Mouse (Mus musculus) heart, postnatal 0 days (tissue): ENCODE measurements around the gene Dpagt1. TPM values are rescaled to one million over a fixed set of nuclear protein-coding genes. Genes with fewer than 3 reads are reported as not detected.
"Not testable (repeated sequence)": the region's sequence is repeated elsewhere in the genome, so short reads cannot be mapped to it uniquely, and the experiment has no call there.

ENCODE experiments used
- ATAC-seq: fragments of 200-750 bp; cut with Nextera tagmentation; 2 replicates; pipeline ENCODE4 v1.8.0; 2017; ENCODE audit warnings: low read depth, moderate number of reproducible peaks, moderate library complexity; ENCODE audit not compliant: insufficient read depth
- DNase-seq: peaks from one replicate; pipeline ENCODE4 v3.0.0-alpha.2; 2016; ENCODE audit warnings: low spot score
- H3K27ac ChIP-seq: fragments of 300-500 bp; sonication (generic); 2 replicates; pipeline ENCODE4 v1.5.1; 2014; ENCODE audit warnings: low read depth, mild to moderate bottlenecking
- H3K27me3 ChIP-seq: fragments of 300-500 bp; sonication (generic); 2 replicates; pipeline ENCODE4 v1.6.1; 2014; ENCODE audit warnings: low read length, mixed read lengths; ENCODE audit not compliant: control insufficient read depth, insufficient read depth
- H3K36me3 ChIP-seq: fragments of 300-500 bp; sonication (generic); replicated peaks from 2 replicates; pipeline ENCODE4 v1.6.1; 2014; ENCODE audit warnings: low read length, mixed read lengths; ENCODE audit not compliant: control insufficient read depth, insufficient read depth
- H3K4me1 ChIP-seq: fragments of 300-500 bp; sonication (generic); 2 replicates; pipeline ENCODE4 v1.6.1; 2014; ENCODE audit warnings: antibody characterized with exemption; ENCODE audit not compliant: control insufficient read depth, insufficient read depth
- H3K4me2 ChIP-seq: fragments of 300-500 bp; sonication (generic); 2 replicates; pipeline ENCODE4 v1.6.1; 2014; ENCODE audit warnings: low read depth, mild to moderate bottlenecking, low read length, moderate library complexity
- H3K4me3 ChIP-seq: fragments of 300-500 bp; sonication (generic); 2 replicates; pipeline ENCODE4 v1.5.1; 2014; ENCODE audit warnings: low read depth, low read length
- H3K9ac ChIP-seq: fragments of 300-500 bp; sonication (generic); replicated peaks from 2 replicates; pipeline ENCODE4 v1.6.1; 2014; ENCODE audit warnings: low read depth, low read length, mixed read lengths
- H3K9me3 ChIP-seq: fragments of 300-500 bp; sonication (generic); replicated peaks from 2 replicates; pipeline ENCODE4 v1.6.1; 2016; ENCODE audit warnings: low read length; ENCODE audit not compliant: control insufficient read depth
- CTCF ChIP-seq: IDR thresholded peaks from 2 replicates; pipeline ENCODE4 v1.5.1; 2016; ENCODE audit warnings: antibody characterized with exemption, control low read depth, low read depth
- EP300 ChIP-seq: IDR thresholded peaks from 2 replicates; pipeline ENCODE4 v1.6.1; 2016; ENCODE audit warnings: antibody characterized with exemption, low read depth
- WGBS: fragments of 180-500 bp; shearing (Covaris S2); extraction: QIAGEN DNeasy Blood & Tissue Kit; methylation state at CpG from one replicate; pipeline ENCODE4 v1.1.7; 2014; 5-methylcytosine and 5-hydroxymethylcytosine counted together
- polyA plus RNA-seq: library from polyadenylated mRNA; unstranded; fragments of >200 nt; fragmentation: Nextera tagmentation; extraction: Ambion mirVana; gene quantifications from 2 replicates; pipeline ENCODE4 v1.2.1, GENCODE M21; 2015
- total RNA-seq: library from RNA; depleted of rRNA; stranded (reverse); fragments of >200 nt; gene quantifications from 2 replicates; pipeline ENCODE4 v1.2.3, GENCODE M21; 2014; ENCODE audit warnings: low replicate concordance

The Dpagt1 gene
- total and polyA plus RNA-seq, 2 experiments from 2014 or later, result 24.5 to 33.3 TPM

GRCm38 (mm10) chr9:44330736-44331135 lies 4.9 kb downstream of the Dpagt1 start:
- no peak overlapping the region for H3K4me3 ChIP-seq
- no peak for ATAC-seq
- no peak for DNase-seq
- no peak overlapping the region for H3K9ac ChIP-seq
- 94% methylated on average over 6 of the region's 6 CpGs for WGBS
- H3K27me3 ChIP-seq, result no peaks in the 10 kb centered on the region
- no peak for TF ChIP-seq EP300
- no peak for TF ChIP-seq CTCF
- H3K9me3 ChIP-seq, result no peaks in the 10 kb centered on the region
- H3K4me1 ChIP-seq, result peaks cover 15% of the 10 kb centered on the region
- H3K36me3 ChIP-seq, result peaks cover 52% of the 10 kb centered on the region
- H3K4me2 ChIP-seq, result no peak overlapping the region
- no peak overlapping the region for H3K27ac ChIP-seq

- DNase-seq (no peak), ATAC-seq (no peak)
- Histone ChIP-seq H3K27me3 (no peaks in the 10 kb centered on the region), H3K36me3 (peaks cover 59% of the 10 kb centered on the region), H3K4me2 (no peak overlapping the region), H3K27ac (no peak overlapping the region), H3K4me1 (peaks cover 15% of the 10 kb centered on the region), H3K9me3 (no peaks in the 10 kb centered on the region), H3K9ac (no peak overlapping the region), H3K4me3 (no peak overlapping the region)
- 90% methylated on average over 13 of the region's 13 CpGs for WGBS
- TF ChIP-seq CTCF, result no peak
- no peak for TF ChIP-seq EP300
Observed at GRCm38 (mm10) chr9:44332918-44333638, 7.3 kb downstream of the Dpagt1 start.

GRCm38 (mm10) chr9:44334396-44335330 lies 8.8 kb downstream of the Dpagt1 start, which contains the start of gene H2afx:
Gene H2afx, plus strand, starts transcription at chr9:44334694.
- no peaks in the 10 kb centered on the region for H3K9me3 ChIP-seq
- H3K4me2 ChIP-seq, result peak within 1 kb of the TSS; percentile 98
- H3K4me1 ChIP-seq, result peaks cover 14% of the 10 kb centered on the region
- peak; percentile 100 for DNase-seq
- peak; percentile 95 for ATAC-seq
- TF ChIP-seq EP300 (peak; percentile 90; the same call in 1 of the 2 replicates), CTCF (peak; percentile 52)
- H3K27me3 ChIP-seq, result no peaks in the 10 kb centered on the region
- peaks cover 60% of the 10 kb centered on the region for H3K36me3 ChIP-seq
- peak within 1 kb of the TSS; percentile 92 for H3K27ac ChIP-seq
- peak within 1 kb of the TSS; percentile 92 for H3K4me3 ChIP-seq
- WGBS, result under 1% methylated on average over 74 of the region's 91 CpGs
- H3K9ac ChIP-seq, result peak within 1 kb of the TSS; percentile 94

GRCm38 (mm10) chr9:44335331-44336092 lies 9.7 kb downstream of the Dpagt1 start:
- H3K27me3 ChIP-seq, result no peaks in the 10 kb centered on the region
- ATAC-seq, result no peak
- under 1% methylated on average over 50 of the region's 50 CpGs for WGBS
- peak overlapping the region; percentile 92 for H3K27ac ChIP-seq
- peak overlapping the region; percentile 92 for H3K4me3 ChIP-seq
- peaks cover 57% of the 10 kb centered on the region for H3K36me3 ChIP-seq
- no peak for TF ChIP-seq CTCF
- no peak for TF ChIP-seq EP300
- no peak for DNase-seq
- peaks cover 14% of the 10 kb centered on the region for H3K4me1 ChIP-seq
- H3K9ac ChIP-seq, result peak overlapping the region; percentile 94
- peak overlapping the region; percentile 98 for H3K4me2 ChIP-seq
- no peaks in the 10 kb centered on the region for H3K9me3 ChIP-seq

GRCm38 (mm10) chr9:44336093-44336406 lies 10.2 kb downstream of the Dpagt1 start:
- Histone ChIP-seq H3K4me2 (peak overlapping the region; percentile 98), H3K9me3 (no peaks in the 10 kb centered on the region), H3K27me3 (no peaks in the 10 kb centered on the region), H3K4me1 (peaks cover 14% of the 10 kb centered on the region), H3K4me3 (peak overlapping the region; percentile 92), H3K36me3 (peaks cover 57% of the 10 kb centered on the region), H3K27ac (no peak overlapping the region; the same call in 1 of the 2 replicates), H3K9ac (peak overlapping the region; percentile 94)
- no peak for ATAC-seq
- TF ChIP-seq EP300, result no peak
- TF ChIP-seq CTCF, result no peak
- 3% methylated on average over 5 of the region's 5 CpGs for WGBS
- DNase-seq, result no peak

- H3K27ac ChIP-seq, H3K9me3 ChIP-seq, ATAC-seq, H3K27me3 ChIP-seq, DNase-seq: not testable (repeated sequence)
- peak overlapping the region; percentile 92 for H3K4me3 ChIP-seq
- WGBS, result 31% methylated on average over 4 of the region's 4 CpGs
- peaks cover 14% of the 10 kb centered on the region for H3K4me1 ChIP-seq
- H3K4me2 ChIP-seq, result peak overlapping the region; percentile 98
- H3K9ac ChIP-seq, result peak overlapping the region; percentile 46
- peaks cover 55% of the 10 kb centered on the region for H3K36me3 ChIP-seq
Observed at GRCm38 (mm10) chr9:44336513-44336912, 10.7 kb downstream of the Dpagt1 start.
